Mouse (Mus musculus) thymus, adult 2 months (tissue): Measurements from ENCODE around the gene Glt8d2. TPM values are rescaled to one million over a fixed set of nuclear protein-coding genes. Genes with fewer than 3 reads are reported as not detected.

ENCODE experiments used
- DNase-seq: peaks from one replicate; pipeline ENCODE4 v3.0.0; 2021
- H3K27ac ChIP-seq: fragments of 200-500 bp; 2 replicates; pipeline ENCODE4 v1.5.1; 2012; ENCODE audit warnings: low read length, control low read depth; ENCODE audit not compliant: control insufficient read depth, insufficient read depth
- H3K27me3 ChIP-seq: fragments of 200-500 bp; 2 replicates; pipeline ENCODE4 v1.6.1; 2012; ENCODE audit warnings: mild to moderate bottlenecking, low read length, moderate library complexity, mixed read lengths; ENCODE audit not compliant: control insufficient read depth, insufficient read depth
- H3K36me3 ChIP-seq: fragments of 200-500 bp; 2 replicates; pipeline ENCODE4 v1.6.1; 2012; ENCODE audit warnings: mild to moderate bottlenecking, low read length, moderate library complexity; ENCODE audit not compliant: control insufficient read depth, insufficient read depth
- H3K4me1 ChIP-seq: fragments of 200-500 bp; replicated peaks from 2 replicates; pipeline ENCODE4 v1.6.1; 2012; ENCODE audit warnings: low read length; ENCODE audit not compliant: control insufficient read depth, insufficient read depth
- H3K4me3 ChIP-seq: fragments of 200-500 bp; 2 replicates; pipeline ENCODE4 v1.5.1; 2012; ENCODE audit warnings: mild to moderate bottlenecking, low read length, control low read depth, moderate library complexity; ENCODE audit not compliant: control insufficient read depth, insufficient read depth
- CTCF ChIP-seq: fragments of 200-500 bp; IDR thresholded peaks from 2 replicates; pipeline ENCODE4 v1.5.1; 2012; ENCODE audit warnings: mild to moderate bottlenecking, control low read depth, low read length, moderate library complexity, borderline replicate concordance; ENCODE audit not compliant: control insufficient read depth, poor library complexity, insufficient read depth; ENCODE audit errors: extremely low read depth
- POLR2A ChIP-seq: fragments of 200-500 bp; IDR thresholded peaks from 2 replicates; pipeline ENCODE4 v1.6.1; 2012; ENCODE audit warnings: mild to moderate bottlenecking, low read length, control low read depth, moderate library complexity; ENCODE audit not compliant: control insufficient read depth, poor library complexity, insufficient read depth; ENCODE audit errors: extremely low read depth
- WGBS: fragments of 180-500 bp; shearing (Covaris S2); methylation state at CpG from one replicate; pipeline ENCODE4 v1.1.7; 2018; 5-methylcytosine and 5-hydroxymethylcytosine counted together
- polyA plus RNA-seq: library from polyadenylated mRNA; depleted of rRNA; stranded (reverse); fragments of >200 nt; gene quantifications from 2 replicates; pipeline ENCODE4 v1.2.3, GENCODE M21; 2012

The Glt8d2 gene
- polyA plus RNA-seq, 1 experiment = 8.9 TPM

DNA sequence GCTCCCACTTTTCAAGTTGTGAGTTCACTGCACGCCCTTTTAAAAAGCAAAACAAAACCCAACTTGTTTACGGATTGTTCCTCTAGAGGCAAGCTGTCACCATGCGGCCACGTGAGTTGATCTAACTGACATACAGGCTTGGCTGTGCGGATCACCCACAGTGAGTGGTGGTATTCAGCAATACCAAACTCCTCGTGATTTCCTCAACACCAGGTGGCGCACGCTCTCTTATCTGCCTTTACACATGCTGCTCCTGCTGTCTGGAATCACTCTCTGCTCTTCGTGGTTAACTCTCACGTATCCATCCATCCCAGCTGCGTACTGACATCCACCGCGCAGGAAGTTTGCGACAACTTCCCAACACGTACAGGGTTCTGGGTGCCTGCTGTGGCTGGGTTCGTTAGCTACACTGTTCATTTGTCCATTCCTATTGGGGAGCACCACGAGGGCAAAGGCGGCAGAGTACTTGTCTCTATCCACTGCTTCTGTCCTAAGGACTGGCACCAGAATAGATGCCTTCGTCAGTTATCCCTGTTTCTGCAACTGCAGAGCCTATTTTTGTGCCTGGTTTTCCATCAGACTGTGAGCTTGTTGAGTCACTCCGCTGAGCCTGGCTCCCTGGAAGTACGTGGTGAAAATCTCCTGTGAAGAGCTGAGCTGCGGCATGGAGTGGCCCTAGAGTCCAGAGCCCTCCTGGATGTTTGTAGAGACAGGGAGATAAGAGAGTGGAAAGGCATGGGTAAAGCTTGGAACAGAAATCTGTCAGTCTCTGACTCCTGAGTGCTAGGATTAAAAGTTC is 23.8 kb downstream of the Glt8d2 start:
- H3K27ac ChIP-seq = no peak overlapping the region
- no peaks in the 10 kb centered on the region for H3K36me3 ChIP-seq
- DNase-seq = peak; percentile 90
- peaks cover 9% of the 10 kb centered on the region for H3K4me1 ChIP-seq
- no peak for TF ChIP-seq POLR2A
- peak; percentile 73; the same call in 1 of the 2 replicates for TF ChIP-seq CTCF
- WGBS = 23% methylated on average over 22 of the region's 22 CpGs
- H3K4me3 ChIP-seq = no peak overlapping the region
- H3K27me3 ChIP-seq = no peaks in the 10 kb centered on the region; the same call in 1 of the 2 replicates

DNA sequence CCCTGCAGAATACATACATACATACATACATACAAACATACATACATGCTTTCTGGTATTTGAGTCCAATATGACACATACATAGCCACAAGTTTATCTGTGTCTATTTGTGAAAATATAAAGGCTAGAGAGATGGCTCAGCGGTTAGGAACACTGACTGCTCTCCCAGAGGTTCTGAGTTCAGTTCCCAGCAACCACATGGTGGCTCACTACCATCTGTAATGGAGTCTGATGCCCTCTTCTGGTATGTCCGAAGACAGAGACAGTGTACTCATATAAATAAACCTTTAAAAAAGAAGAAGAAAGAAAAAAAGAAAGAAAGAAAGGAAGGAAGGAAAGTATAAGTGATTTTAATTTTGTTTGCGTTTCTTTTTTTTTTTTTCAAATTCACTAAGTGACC is 24.5 kb downstream of the Glt8d2 start:
- H3K36me3 ChIP-seq = no peaks in the 10 kb centered on the region
- no peak for TF ChIP-seq CTCF
- no peak for TF ChIP-seq POLR2A
- WGBS = 71% methylated on average over 3 of the region's 3 CpGs
- no peak overlapping the region for H3K4me3 ChIP-seq
- H3K27me3 ChIP-seq = no peaks in the 10 kb centered on the region; the same call in 1 of the 2 replicates
- no peak overlapping the region for H3K27ac ChIP-seq
- DNase-seq = no peak
- peaks cover 13% of the 10 kb centered on the region for H3K4me1 ChIP-seq

DNA sequence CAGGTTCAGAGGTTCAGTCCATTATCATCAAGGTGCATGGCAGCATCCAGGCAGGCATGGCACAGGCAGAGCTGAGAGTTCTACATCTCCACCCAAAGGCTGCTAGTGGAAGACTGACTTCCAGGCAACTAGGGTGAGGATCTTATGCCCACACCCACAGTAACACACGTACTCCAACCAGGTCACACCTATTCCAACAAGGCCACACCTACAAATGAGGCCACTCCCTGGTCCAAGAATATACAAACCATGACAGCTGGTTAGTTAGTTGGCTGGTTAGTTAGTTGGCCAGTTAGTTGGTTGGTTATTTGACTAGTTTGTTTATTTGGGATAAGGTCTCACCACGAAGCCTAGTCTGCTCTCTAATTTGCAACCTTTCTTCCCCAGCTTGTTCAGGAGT is 27.2 kb downstream of the Glt8d2 start:
- Histone ChIP-seq H3K36me3 (no peaks in the 10 kb centered on the region), H3K27ac (no peak overlapping the region), H3K4me1 (peaks cover 13% of the 10 kb centered on the region), H3K4me3 (no peak overlapping the region), H3K27me3 (no peaks in the 10 kb centered on the region)
- TF ChIP-seq POLR2A (no peak), CTCF (no peak)
- 87% methylated on average over 2 of the region's 2 CpGs for WGBS
- DNase-seq = no peak

DNA sequence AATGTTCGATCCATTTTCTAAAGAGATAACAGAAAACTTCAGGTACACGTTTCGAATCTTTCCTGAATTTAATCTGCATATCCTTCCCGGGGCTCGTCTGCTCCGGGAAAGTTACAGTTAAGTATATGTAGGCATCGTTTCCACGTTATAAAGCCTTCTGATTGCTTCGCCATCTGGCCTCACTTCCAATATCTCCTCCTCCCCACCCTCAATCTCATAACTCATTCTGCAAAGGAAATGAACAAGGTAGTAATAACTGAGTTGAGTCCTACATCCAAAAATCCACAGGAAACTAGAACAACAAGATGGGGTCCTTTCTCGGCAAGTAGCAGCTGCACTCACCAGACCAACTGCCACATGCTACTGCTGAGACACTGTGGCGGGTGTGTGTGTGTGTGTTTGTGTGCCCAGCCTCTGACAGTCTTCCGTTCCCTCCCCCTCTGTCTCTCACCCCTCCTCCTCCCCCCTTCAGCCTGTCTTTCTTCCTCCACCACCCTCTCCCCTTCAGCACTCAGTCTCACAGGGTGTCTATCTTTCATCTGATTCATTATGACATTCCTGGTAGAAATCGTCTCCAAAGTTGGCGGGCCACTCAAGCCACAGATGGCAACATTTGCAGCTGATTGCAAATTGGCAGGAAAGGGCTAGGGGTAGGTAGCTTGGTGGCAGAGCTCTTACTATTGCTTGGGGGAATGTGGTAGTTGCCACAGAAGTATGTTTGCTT is 28.0 kb downstream of the Glt8d2 start:
- peak; percentile 69 for DNase-seq
- 24% methylated on average over 14 of the region's 14 CpGs for WGBS
- H3K27me3 ChIP-seq = no peaks in the 10 kb centered on the region
- H3K4me3 ChIP-seq = peak overlapping the region; percentile 18
- no peaks in the 10 kb centered on the region for H3K36me3 ChIP-seq
- TF ChIP-seq CTCF (no peak), POLR2A (0 out of 2 replicates have a peak, but pooled peaks have one; percentile 39)
- H3K4me1 ChIP-seq = peaks cover 13% of the 10 kb centered on the region
- peak overlapping the region; percentile 89 for H3K27ac ChIP-seq

DNA sequence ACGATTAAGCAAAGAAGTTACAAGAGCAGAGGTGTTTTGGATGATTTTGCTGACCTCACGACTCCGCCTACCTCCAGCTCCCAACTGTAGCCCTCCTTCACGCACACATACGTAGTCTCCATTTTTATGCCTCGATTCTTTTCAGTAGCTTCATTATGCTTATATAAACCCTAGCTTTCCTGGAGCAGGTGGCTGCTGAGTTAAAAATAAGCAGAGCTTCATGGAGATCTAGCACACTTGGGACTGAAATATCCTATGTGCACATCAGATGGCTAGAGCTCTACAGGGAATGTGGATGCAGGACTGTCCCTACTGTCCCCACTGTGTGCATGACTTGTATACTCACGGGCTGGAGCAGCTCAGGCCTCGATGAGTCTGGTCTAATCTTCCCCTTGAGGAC is 28.6 kb downstream of the Glt8d2 start:
- DNase-seq = peak; percentile 29
- WGBS = 42% methylated on average over 8 of the region's 8 CpGs

DNA sequence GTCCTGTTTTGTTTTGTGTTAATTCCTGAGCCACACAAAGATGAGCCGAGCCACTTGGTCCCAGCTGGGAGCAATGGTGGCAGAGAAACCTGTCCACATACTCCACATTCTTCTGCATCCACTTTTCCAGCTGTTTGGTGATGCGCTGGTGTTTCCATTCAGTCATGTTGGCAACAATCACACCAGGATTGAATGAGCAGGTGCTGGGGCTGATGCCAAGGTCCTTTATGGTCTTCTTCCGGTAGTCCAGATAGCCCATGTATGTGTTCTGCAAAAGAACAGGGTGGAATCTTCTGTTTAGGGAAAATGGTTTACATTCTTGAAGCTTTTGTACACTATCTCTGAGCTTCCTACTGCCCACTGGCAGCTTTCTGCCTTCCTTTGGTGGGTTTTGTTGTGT is 35.9 kb downstream of the Glt8d2 start:
- Histone ChIP-seq H3K4me3 (no peak overlapping the region), H3K27ac (no peak overlapping the region), H3K27me3 (no peaks in the 10 kb centered on the region), H3K36me3 (peaks cover 28% of the 10 kb centered on the region), H3K4me1 (no peaks in the 10 kb centered on the region)
- WGBS = 95% methylated on average over 3 of the region's 3 CpGs
- TF ChIP-seq CTCF (no peak), POLR2A (no peak)
- DNase-seq = no peak

More for the DNA sequence above, 28.6 kb downstream of the Glt8d2 start:
- Histone ChIP-seq H3K27me3 (no peaks in the 10 kb centered on the region), H3K36me3 (no peaks in the 10 kb centered on the region), H3K4me1 (peaks cover 13% of the 10 kb centered on the region), H3K4me3 (no peak overlapping the region; the same call in 1 of the 2 replicates), H3K27ac (peak overlapping the region; percentile 89)
- TF ChIP-seq CTCF (no peak), POLR2A (no peak)
